Mouse (Mus musculus) spleen, adult 2 months (tissue): ENCODE measurements around the gene Fndc9.

Source experiments
- CTCF ChIP-seq: fragments of 200-500 bp; IDR thresholded peaks from 2 replicates; pipeline ENCODE4 v1.5.1; 2011; ENCODE audit warnings: mild to moderate bottlenecking, inconsistent platforms; ENCODE audit not compliant: insufficient read depth, insufficient read length, insufficient replicate concordance; ENCODE audit errors: extremely low read depth
- POLR2A ChIP-seq: fragments of 200-500 bp; IDR thresholded peaks from 2 replicates; pipeline ENCODE4 v1.6.1; 2011; ENCODE audit warnings: low read depth, low read length, inconsistent platforms

GRCm38 (mm10) chr11:46220211-46220610, 15.1 kb upstream of the Fndc9 start:
- no peak for TF ChIP-seq CTCF
- no peak for TF ChIP-seq POLR2A
